Mouse (Mus musculus) forebrain, postnatal 0 days (tissue): ENCODE data around the gene Spaca7. TPM values are rescaled to one million over a fixed set of nuclear protein-coding genes. Genes with fewer than 3 reads are reported as not detected.
"Not testable (repeated sequence)": the region's sequence is repeated elsewhere in the genome, so short reads cannot be mapped to it uniquely, and the experiment has no call there.

Source experiments
- ATAC-seq: fragments of 200-750 bp; cut with Nextera tagmentation; 2 replicates; pipeline ENCODE4 v1.8.0; 2017; ENCODE audit warnings: mild to moderate bottlenecking, moderate library complexity
- DNase-seq: peaks from one replicate; pipeline ENCODE4 v3.0.0-alpha.2; 2015
- H3K27ac ChIP-seq: fragments of 300-500 bp; sonication (generic); 2 replicates; pipeline ENCODE4 v1.5.1; 2014; ENCODE audit warnings: low read depth, mild to moderate bottlenecking, antibody characterized with exemption, low read length, moderate library complexity, mixed read lengths
- H3K27me3 ChIP-seq: fragments of 300-500 bp; sonication (generic); 2 replicates; pipeline ENCODE4 v1.6.1; 2014; ENCODE audit warnings: mild to moderate bottlenecking, low read length, mixed read lengths; ENCODE audit not compliant: insufficient read depth
- H3K36me3 ChIP-seq: fragments of 300-500 bp; sonication (generic); 2 replicates; pipeline ENCODE4 v1.6.1; 2014; ENCODE audit warnings: mild to moderate bottlenecking, moderate library complexity; ENCODE audit not compliant: insufficient read depth
- H3K4me1 ChIP-seq: fragments of 300-500 bp; sonication (generic); 2 replicates; pipeline ENCODE4 v1.6.1; 2014; ENCODE audit warnings: antibody characterized with exemption; ENCODE audit not compliant: insufficient read depth
- H3K4me2 ChIP-seq: fragments of 300-500 bp; sonication (generic); 2 replicates; pipeline ENCODE4 v1.6.1; 2014; ENCODE audit warnings: low read depth, mild to moderate bottlenecking, moderate library complexity
- H3K4me3 ChIP-seq: fragments of 300-500 bp; sonication (generic); 2 replicates; pipeline ENCODE4 v1.5.1; 2014; ENCODE audit warnings: low read depth, low read length, mixed read lengths
- H3K9ac ChIP-seq: fragments of 300-500 bp; sonication (generic); 2 replicates; pipeline ENCODE4 v1.6.1; 2014; ENCODE audit warnings: mild to moderate bottlenecking
- H3K9me3 ChIP-seq: fragments of 300-500 bp; sonication (generic); 2 replicates; pipeline ENCODE4 v1.6.1; 2016; ENCODE audit warnings: low read length
- CTCF ChIP-seq: sonication (generic); IDR thresholded peaks from 2 replicates; pipeline ENCODE4 v1.5.1; 2016; ENCODE audit warnings: antibody characterized with exemption, control low read depth, low read depth
- WGBS: fragments of 180-500 bp; shearing (Covaris S2); extraction: QIAGEN DNeasy Blood & Tissue Kit; methylation state at CpG from one replicate; pipeline ENCODE4 v1.1.7; 2014; 5-methylcytosine and 5-hydroxymethylcytosine counted together
- polyA plus RNA-seq: library from polyadenylated mRNA; unstranded; fragments of >200 nt; fragmentation: Nextera tagmentation; extraction: Ambion mirVana; gene quantifications from 2 replicates; pipeline ENCODE4 v1.2.1, GENCODE M21; 2015
- total RNA-seq: library from RNA; depleted of rRNA; stranded (reverse); fragments of >200 nt; gene quantifications from 2 replicates; pipeline ENCODE4 v1.2.3, GENCODE M21; 2014

The Spaca7 gene
- total and polyA plus RNA-seq, 2 experiments from 2014 or later, result not detected

DNA sequence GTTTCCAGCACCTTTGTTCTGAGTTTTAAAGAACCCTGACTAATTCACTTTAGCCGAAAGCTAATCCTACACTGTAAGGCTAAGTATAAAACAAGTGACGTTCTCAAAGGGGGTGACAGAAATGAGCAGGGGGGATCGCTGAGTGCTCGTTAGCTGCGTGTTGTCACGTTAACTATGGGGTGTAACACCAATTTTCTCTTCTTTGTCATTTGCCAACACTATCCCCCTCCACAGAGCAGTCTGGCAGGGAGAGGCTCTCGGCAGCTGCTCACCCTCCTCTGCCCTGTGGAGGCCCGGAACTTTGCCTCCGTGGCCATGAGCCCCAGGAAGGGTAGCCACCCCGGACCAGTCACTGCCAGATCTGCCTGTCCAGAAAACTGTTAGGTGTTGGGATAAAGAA, 7.3 kb upstream of the Spaca7 start:
- WGBS, result 20% methylated on average over 10 of the region's 10 CpGs
- no peak overlapping the region for H3K4me3 ChIP-seq
- ATAC-seq (peak; percentile 69), DNase-seq (peak; percentile 29)
- TF ChIP-seq CTCF, result no peak
- H3K27me3 ChIP-seq, result no peaks in the 10 kb centered on the region
- H3K4me1 ChIP-seq, result no peaks in the 10 kb centered on the region
- H3K27ac ChIP-seq, result peak overlapping the region; percentile 35; the same call in 1 of the 2 replicates
- H3K4me2 ChIP-seq, result no peak overlapping the region
- no peaks in the 10 kb centered on the region for H3K36me3 ChIP-seq
- no peak overlapping the region for H3K9ac ChIP-seq
- H3K9me3 ChIP-seq, result no peaks in the 10 kb centered on the region

GRCm38 (mm10) chr8:12566509-12566908, 6.3 kb upstream of the Spaca7 start:
- no peaks in the 10 kb centered on the region for H3K27me3 ChIP-seq
- no peak for ATAC-seq
- WGBS, result 58% methylated on average over 7 of the region's 7 CpGs
- no peak for TF ChIP-seq CTCF
- DNase-seq, result no peak
- H3K9ac ChIP-seq, result no peak overlapping the region
- H3K9me3 ChIP-seq, result no peaks in the 10 kb centered on the region
- H3K4me3 ChIP-seq, result no peak overlapping the region
- no peak overlapping the region for H3K4me2 ChIP-seq
- no peaks in the 10 kb centered on the region for H3K36me3 ChIP-seq
- no peak overlapping the region for H3K27ac ChIP-seq
- no peaks in the 10 kb centered on the region for H3K4me1 ChIP-seq

DNA sequence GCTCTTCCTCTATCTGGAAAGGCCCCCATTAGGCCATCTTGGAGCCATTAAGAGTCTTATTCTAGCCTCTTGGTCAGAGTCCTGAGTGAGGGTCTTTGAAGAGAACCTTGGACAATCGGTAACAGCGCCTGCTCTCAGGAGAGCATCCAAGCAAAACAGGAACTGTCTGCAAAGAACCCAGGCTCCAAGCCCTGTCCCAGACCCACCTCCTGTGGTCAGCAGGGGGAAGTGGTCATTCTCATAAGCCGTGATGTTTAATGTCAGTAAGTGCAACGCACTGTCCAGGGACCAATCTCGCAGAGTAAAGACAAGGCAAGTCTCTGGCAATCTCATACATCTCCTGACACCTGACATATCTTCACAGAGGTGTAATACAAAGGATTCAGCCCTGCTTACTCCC, 3.2 kb downstream of the Spaca7 start:
- no peak overlapping the region for H3K4me3 ChIP-seq
- no peaks in the 10 kb centered on the region for H3K9me3 ChIP-seq
- no peaks in the 10 kb centered on the region for H3K27me3 ChIP-seq
- no peaks in the 10 kb centered on the region for H3K36me3 ChIP-seq
- H3K9ac ChIP-seq, result no peak overlapping the region
- no peaks in the 10 kb centered on the region for H3K4me1 ChIP-seq
- H3K27ac ChIP-seq, result no peak overlapping the region
- DNase-seq (no peak), ATAC-seq (no peak)
- TF ChIP-seq CTCF, result no peak
- H3K4me2 ChIP-seq, result no peak overlapping the region
- 59% methylated on average over 5 of the region's 5 CpGs for WGBS

DNA sequence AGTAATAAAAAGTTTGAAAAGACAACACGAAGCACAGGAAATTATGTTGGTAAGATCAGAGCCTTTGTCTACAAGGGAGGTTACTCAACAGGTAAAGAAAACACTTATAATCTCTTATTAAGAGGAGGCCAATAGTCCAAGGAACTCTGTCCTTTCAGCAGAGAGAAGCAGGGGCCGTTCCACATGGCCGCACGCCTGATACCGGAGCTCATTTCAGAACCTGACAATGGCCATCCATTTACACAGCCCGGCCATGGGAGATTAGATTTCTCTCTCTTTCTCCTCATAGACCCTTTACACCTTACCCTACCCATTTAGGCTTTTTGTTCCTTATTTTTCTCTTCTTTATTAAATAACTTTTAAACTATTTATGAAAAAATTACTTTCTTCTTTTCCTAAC, 3.9 kb downstream of the Spaca7 start:
- Histone ChIP-seq H3K9ac (no peak overlapping the region), H3K4me2 (no peak overlapping the region), H3K36me3 (no peaks in the 10 kb centered on the region), H3K4me3 (no peak overlapping the region), H3K27ac (no peak overlapping the region), H3K4me1 (no peaks in the 10 kb centered on the region), H3K27me3 (no peaks in the 10 kb centered on the region), H3K9me3 (no peaks in the 10 kb centered on the region)
- no peak for DNase-seq
- no peak for ATAC-seq
- no peak for TF ChIP-seq CTCF
- 22% methylated on average over 6 of the region's 6 CpGs for WGBS

GRCm38 (mm10) chr8:12579339-12579999, 6.6 kb downstream of the Spaca7 start:
- 46% methylated on average over 19 of the region's 19 CpGs for WGBS
- H3K9ac ChIP-seq, H3K4me1 ChIP-seq, H3K4me2 ChIP-seq, H3K27me3 ChIP-seq, H3K36me3 ChIP-seq, H3K27ac ChIP-seq, H3K9me3 ChIP-seq, H3K4me3 ChIP-seq: not testable (repeated sequence)
- peak; percentile 35 for DNase-seq
- ATAC-seq, result peak; percentile 85

GRCm38 (mm10) chr8:12583785-12584184, 11.0 kb downstream of the Spaca7 start:
- Histone ChIP-seq H3K36me3 (no peaks in the 10 kb centered on the region), H3K27ac (no peak overlapping the region), H3K9ac (no peak overlapping the region), H3K4me1 (no peaks in the 10 kb centered on the region), H3K9me3 (no peaks in the 10 kb centered on the region), H3K4me2 (no peak overlapping the region), H3K27me3 (no peaks in the 10 kb centered on the region), H3K4me3 (no peak overlapping the region)
- 93% methylated on average over 5 of the region's 5 CpGs for WGBS
- DNase-seq (no peak), ATAC-seq (no peak)
- no peak for TF ChIP-seq CTCF

DNA sequence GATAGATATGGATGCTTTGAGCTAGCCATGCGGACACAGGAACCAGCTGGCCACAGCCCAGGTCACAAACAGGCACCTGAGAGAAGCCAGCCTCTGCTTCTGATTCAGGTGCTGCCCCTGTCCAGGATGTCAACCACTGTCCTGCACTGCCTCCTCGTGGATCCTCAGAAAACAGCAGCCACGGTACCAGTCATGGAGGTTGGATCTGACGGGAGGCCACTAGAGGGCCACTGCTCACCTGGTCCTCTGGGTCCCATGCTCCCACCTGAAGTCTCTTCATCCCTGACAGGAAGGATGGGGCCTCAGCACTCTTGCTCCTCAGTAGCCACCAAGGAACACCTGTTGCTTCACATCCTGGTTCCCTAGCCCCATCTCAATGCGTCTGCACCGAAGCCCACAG, 34.4 kb downstream of the Spaca7 start:
- Histone ChIP-seq H3K27ac (no peak overlapping the region), H3K36me3 (no peaks in the 10 kb centered on the region), H3K27me3 (no peaks in the 10 kb centered on the region; the same call in 1 of the 2 replicates), H3K4me3 (no peak overlapping the region), H3K4me1 (no peaks in the 10 kb centered on the region), H3K9me3 (no peaks in the 10 kb centered on the region), H3K9ac (no peak overlapping the region), H3K4me2 (no peak overlapping the region)
- WGBS, result 23% methylated on average over 6 of the region's 6 CpGs
- DNase-seq (peak; percentile 78), ATAC-seq (peak; percentile 76)
- peak; percentile 97 for TF ChIP-seq CTCF

- Histone ChIP-seq H3K36me3 (no peaks in the 10 kb centered on the region), H3K9ac (no peak overlapping the region), H3K4me2 (no peak overlapping the region), H3K4me1 (no peaks in the 10 kb centered on the region), H3K9me3 (no peaks in the 10 kb centered on the region), H3K27me3 (no peaks in the 10 kb centered on the region), H3K27ac (no peak overlapping the region), H3K4me3 (no peak overlapping the region)
- 86% methylated on average over 10 of the region's 10 CpGs for whole genome bisulfite sequencing
- DNase-seq (no peak), ATAC-seq (no peak)
- no peak for TF ChIP-seq CTCF
These were observed 36.0 kb downstream of the Spaca7 start for GRCm38 (mm10) chr8:12608810-12609209.
